Mouse (Mus musculus): ENCODE data around the gene Pde4dip. TPM values are rescaled to one million over a fixed set of nuclear protein-coding genes. Genes with fewer than 3 reads are reported as not detected.

The Pde4dip gene
- total RNA-seq, 1 experiment from 2014 or later: 9.7 TPM

DNA sequence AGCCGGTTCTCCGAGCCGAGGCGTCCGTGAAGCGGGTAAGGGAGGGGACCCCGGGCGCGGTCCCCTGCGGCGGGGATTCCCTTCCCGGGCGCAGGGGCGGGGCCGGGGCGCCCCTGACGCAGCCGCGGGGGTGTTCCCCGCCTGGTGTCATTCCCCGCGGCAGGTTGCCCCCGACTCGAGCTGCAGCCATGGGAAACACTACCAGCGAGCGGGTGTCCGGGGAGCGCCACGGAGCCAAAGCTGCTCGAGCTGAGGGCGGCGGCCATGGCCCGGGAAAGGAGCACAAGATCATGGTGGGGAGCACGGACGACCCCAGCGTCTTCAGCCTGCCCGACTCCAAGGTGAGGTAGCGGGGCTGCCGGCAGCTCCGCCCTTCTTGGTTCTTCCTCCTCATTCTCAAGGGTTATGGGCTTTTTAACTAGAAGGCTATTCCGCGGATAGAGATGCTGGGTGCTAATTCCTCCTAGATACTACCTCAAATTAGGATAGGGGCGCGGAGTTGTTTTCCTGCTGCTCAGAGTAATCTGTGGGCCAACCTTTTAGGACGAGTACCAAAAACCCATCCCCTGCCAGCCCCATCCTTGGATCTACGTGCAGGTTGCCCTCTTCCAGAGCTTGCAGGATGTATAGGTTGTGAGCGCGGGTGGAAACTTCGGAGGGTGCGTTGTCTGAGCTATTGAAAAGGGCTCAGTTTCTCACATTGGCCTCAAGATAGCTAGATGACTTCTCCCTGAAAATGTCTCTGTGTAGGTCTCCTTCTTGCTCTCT lies 229.9 kb downstream of the Pde4dip start:
- ATAC-seq (replicated peaks in 1 of 2; ENCODE audit: insufficient read depth in 1 of 2, low FRiP score in 2 of 2, low TSS enrichment in 1 of 2, low read depth in 1 of 2, poor library complexity in 2 of 2, severe bottlenecking in 2 of 2): peak; percentile 10 to 29; a peak in 2 of 4 replicates

DNA sequence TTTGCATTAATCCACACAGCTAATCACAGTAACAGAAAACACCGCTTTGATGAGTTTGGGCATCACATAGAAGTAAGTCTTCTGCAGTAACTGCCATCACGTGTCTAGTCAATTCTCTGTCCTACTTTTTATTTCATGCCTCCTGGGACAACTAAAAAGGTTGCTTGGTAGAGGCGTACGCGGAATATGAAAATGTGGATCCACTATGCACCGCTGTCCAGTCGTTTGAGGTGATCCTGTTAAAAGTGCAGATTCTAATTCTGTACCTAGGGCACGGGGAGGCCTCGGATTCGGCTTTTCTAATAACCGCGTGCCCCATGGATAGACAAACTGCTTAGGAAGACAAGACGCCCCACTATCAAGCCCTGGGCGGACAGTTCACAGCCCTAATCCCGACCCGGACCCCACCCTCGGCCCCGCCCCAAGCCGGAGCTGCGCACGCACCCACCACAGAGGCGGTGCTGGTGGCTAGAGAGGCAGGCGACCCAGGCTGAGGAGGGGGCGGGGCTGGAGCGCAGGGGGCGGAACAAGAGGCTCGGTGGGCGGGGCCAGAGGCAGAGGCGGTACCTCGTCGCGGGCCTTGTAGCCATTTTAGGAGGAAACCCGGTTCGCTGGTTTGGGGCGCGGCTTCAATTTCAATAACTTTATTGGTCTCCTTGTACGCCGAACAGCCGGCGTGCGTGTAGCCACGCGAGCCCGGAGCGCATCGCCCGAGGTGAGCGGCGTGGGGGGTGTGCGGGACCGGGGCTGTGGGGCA lies 230.7 kb downstream of the Pde4dip start, which contains the start of gene Prkab2:
Prkab2 (plus strand) TSS at position 539 of the 757 bp plus-strand sequence.
- peak; percentile 89 to 97 for ATAC-seq (replicated peaks in 1 of 2; ENCODE audit: insufficient read depth in 1 of 2, low FRiP score in 2 of 2, low TSS enrichment in 1 of 2, low read depth in 1 of 2, poor library complexity in 2 of 2, severe bottlenecking in 2 of 2)

- ATAC-seq (replicated peaks in 1 of 2; ENCODE audit: insufficient read depth in 1 of 2, low FRiP score in 2 of 2, low TSS enrichment in 1 of 2, low read depth in 1 of 2, poor library complexity in 2 of 2, severe bottlenecking in 2 of 2): no peak
Observed at GRCm38 (mm10) chr3:97654901-97655300, 233.6 kb downstream of the Pde4dip start.

DNA sequence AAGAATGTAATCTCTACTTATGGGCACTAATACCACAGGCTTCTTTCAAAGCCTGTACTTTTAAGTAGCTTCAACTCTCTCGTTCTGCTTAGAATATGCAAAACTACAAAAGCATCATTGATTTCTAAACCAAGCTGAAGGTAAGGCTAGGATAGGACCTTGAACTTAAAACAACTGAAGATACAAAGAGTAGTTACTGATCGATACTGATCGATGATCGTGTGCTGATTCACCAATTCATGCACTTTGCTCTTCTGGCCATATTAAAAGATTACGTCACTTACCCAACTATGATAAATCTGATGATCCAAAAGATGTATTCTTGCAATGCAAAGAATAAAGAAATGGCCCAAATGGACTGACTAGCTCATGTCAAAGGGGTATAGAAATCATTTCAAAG lies 234.7 kb downstream of the Pde4dip start:
- no peak for ATAC-seq (replicated peaks in 1 of 2; ENCODE audit: insufficient read depth in 1 of 2, low FRiP score in 2 of 2, low TSS enrichment in 1 of 2, low read depth in 1 of 2, poor library complexity in 2 of 2, severe bottlenecking in 2 of 2)

DNA sequence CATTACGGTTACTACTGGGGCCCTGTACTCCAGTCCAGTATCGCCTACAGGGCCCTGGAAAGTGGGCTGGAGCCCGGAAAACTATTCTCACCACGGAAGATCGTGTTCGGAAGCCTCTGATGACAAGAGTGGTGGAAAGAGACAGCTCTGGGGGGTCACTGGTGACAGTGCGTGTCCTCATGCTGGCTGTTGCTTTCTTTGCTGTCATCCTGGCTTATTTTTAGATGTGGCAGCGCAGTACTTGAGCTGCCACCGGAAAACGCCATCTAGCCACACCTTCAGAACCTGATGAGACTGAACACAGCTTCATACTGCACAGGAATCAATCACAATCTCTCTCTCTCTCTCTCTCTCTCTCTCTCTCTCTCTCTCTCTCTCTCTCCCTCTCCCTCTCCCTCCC lies 236.9 kb downstream of the Pde4dip start:
- no peak for ATAC-seq (replicated peaks in 1 of 2; ENCODE audit: insufficient read depth in 1 of 2, low FRiP score in 2 of 2, low TSS enrichment in 1 of 2, low read depth in 1 of 2, poor library complexity in 2 of 2, severe bottlenecking in 2 of 2)

- ATAC-seq (replicated peaks in 1 of 2; ENCODE audit: insufficient read depth in 1 of 2, low FRiP score in 2 of 2, low TSS enrichment in 1 of 2, low read depth in 1 of 2, poor library complexity in 2 of 2, severe bottlenecking in 2 of 2): no peak
Observed at GRCm38 (mm10) chr3:97649469-97649868, 239.0 kb downstream of the Pde4dip start.

GRCm38 (mm10) chr3:97649022-97649421 lies 239.5 kb downstream of the Pde4dip start:
- no peak for ATAC-seq (replicated peaks in 1 of 2; ENCODE audit: insufficient read depth in 1 of 2, low FRiP score in 2 of 2, low TSS enrichment in 1 of 2, low read depth in 1 of 2, poor library complexity in 2 of 2, severe bottlenecking in 2 of 2)

DNA sequence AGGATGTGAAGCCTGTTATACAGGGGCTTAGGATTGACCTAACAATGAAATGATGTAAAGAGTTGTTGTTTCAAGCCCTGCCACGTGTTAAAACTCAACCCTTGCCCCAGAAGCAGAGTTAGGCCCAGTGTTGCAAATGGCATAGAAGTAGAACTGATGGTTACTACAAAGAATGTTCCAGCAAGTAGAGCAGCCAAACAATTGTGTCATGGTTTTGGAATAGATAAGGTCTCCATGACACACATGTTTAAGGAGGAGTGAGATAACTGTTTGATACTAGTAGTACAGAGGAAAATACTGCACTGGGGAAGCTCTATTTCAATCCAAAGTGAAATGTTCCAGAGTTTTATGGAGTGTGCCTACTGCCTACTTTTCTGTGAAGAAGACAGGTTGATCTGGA lies 240.0 kb downstream of the Pde4dip start:
- ATAC-seq (replicated peaks in 1 of 2; ENCODE audit: insufficient read depth in 1 of 2, low FRiP score in 2 of 2, low TSS enrichment in 1 of 2, low read depth in 1 of 2, poor library complexity in 2 of 2, severe bottlenecking in 2 of 2): no peak

DNA sequence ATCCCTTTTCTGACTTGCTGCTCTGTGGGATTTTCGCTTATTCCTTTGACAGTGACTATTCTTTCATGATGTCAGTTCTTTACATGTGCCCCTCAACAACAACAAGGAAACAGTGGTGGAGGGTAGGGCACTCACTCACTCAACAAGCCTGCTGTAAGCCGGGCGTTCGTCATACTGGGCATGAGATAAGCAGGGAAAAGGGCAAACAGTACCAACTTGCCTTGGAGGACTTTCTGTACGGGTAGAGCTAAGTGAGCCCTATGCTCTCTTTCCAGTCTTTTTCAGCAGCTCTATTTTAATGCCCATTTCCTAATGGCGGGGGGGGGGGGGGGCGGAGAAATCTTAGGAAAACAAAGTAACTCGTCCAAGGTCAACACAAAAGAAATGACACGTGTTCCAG lies 246.5 kb downstream of the Pde4dip start:
- no peak for ATAC-seq (replicated peaks in 1 of 2; ENCODE audit: insufficient read depth in 1 of 2, low FRiP score in 2 of 2, low TSS enrichment in 1 of 2, low read depth in 1 of 2, poor library complexity in 2 of 2, severe bottlenecking in 2 of 2)

GRCm38 (mm10) chr3:97641396-97641795 lies 247.1 kb downstream of the Pde4dip start:
- no peak for ATAC-seq (replicated peaks in 1 of 2; ENCODE audit: insufficient read depth in 1 of 2, low FRiP score in 2 of 2, low TSS enrichment in 1 of 2, low read depth in 1 of 2, poor library complexity in 2 of 2, severe bottlenecking in 2 of 2)

Other genes with a start within 250 kb of the Pde4dip start
- gene Prkab2, start 230.5 kb downstream of the Pde4dip start, total RNA-seq (2017): 4.0 and 10.7 TPM in 2 replicates
- gene Gm17651, start 214.0 kb downstream of the Pde4dip start, total RNA-seq (2017): not detected in 2 replicates
- 44.5 and 57.4 TPM in 2 replicates for gene Sec22b, start 12.5 kb upstream of the Pde4dip start, total RNA-seq (2017)
- 46.6 and 58.7 TPM in 2 replicates for gene Notch2, start 124.8 kb upstream of the Pde4dip start, total RNA-seq (2017)

All from hematopoietic stem cell, adult 5-6 weeks (primary cell).